Mouse (Mus musculus) CH12.LX (cell line): Measurements from ENCODE around the gene Thsd4. TPM values are rescaled to one million over a fixed set of nuclear protein-coding genes. Genes with fewer than 3 reads are reported as not detected.

Experiments used
- DNase-seq: peaks from one replicate; pipeline ENCODE4 v3.0.0-alpha.2; 2013; ENCODE audit errors: extremely low read depth
- H3K27ac ChIP-seq: 2 replicates; pipeline ENCODE4 v1.5.1; 2012; ENCODE audit warnings: low read depth, mild to moderate bottlenecking, control low read depth, moderate library complexity; ENCODE audit not compliant: insufficient read depth
- H3K27me3 ChIP-seq: replicated peaks from 2 replicates; pipeline ENCODE3; 2012; ENCODE audit warnings: inconsistent platforms
- H3K36me3 ChIP-seq, 2 experiments: replicated peaks in 1 of 2; 2 replicates each; pipeline versions ENCODE3 to v1.6.1; 2012; ENCODE audit warnings: inconsistent platforms in 1 of 2, low read length in 1 of 2, mild to moderate bottlenecking in 1 of 2, mixed read lengths in 1 of 2, moderate library complexity in 1 of 2; ENCODE audit not compliant: control insufficient read depth in 1 of 2, insufficient read depth in 1 of 2
- H3K4me1 ChIP-seq, 2 experiments: 2 replicates each; pipeline ENCODE4 v1.6.1; 2012; ENCODE audit warnings: inconsistent platforms in 1 of 2, moderate library complexity in 1 of 2; ENCODE audit not compliant: insufficient read depth in 2 of 2, control insufficient read depth in 1 of 2
- H3K4me2 ChIP-seq: 2 replicates; pipeline ENCODE4 v1.6.1; 2012; ENCODE audit warnings: low read depth, mild to moderate bottlenecking, control low read depth; ENCODE audit not compliant: poor library complexity, insufficient read depth, severe bottlenecking
- H3K4me3 ChIP-seq, 3 experiments: fragments of 150-350 bp in 1 of 3; sonication (generic) in 1 of 3; replicated peaks in 1 of 3; 2 replicates each; pipeline versions ENCODE3 to v1.5.1; 2011 to 2012; ENCODE audit warnings: low read depth in 2 of 3, low read length in 2 of 3, mild to moderate bottlenecking in 2 of 3, moderate library complexity in 2 of 3, control low read depth in 1 of 3, improper control_type of control experiment in 1 of 3, inconsistent platforms in 1 of 3, mixed read lengths in 1 of 3; ENCODE audit not compliant: poor library complexity in 1 of 3
- H3K79me2 ChIP-seq: replicated peaks from 2 replicates; pipeline ENCODE4 v1.6.1; 2012; ENCODE audit warnings: mild to moderate bottlenecking, moderate library complexity; ENCODE audit not compliant: control insufficient read depth, poor library complexity, insufficient read depth, severe bottlenecking; ENCODE audit errors: extremely low read depth
- H3K9ac ChIP-seq: 2 replicates; pipeline ENCODE4 v1.6.1; 2012; ENCODE audit warnings: low read depth, mild to moderate bottlenecking, control low read depth, moderate library complexity; ENCODE audit not compliant: insufficient read depth
- H3K9me3 ChIP-seq: replicated peaks from 2 replicates; pipeline ENCODE3; 2012; ENCODE audit warnings: low read length, inconsistent platforms, mixed read lengths
- BHLHE40 ChIP-seq: IDR thresholded peaks from 2 replicates; pipeline ENCODE4 v1.6.1; 2011; ENCODE audit warnings: mild to moderate bottlenecking, low read depth, low read length, improper control_type of control experiment
- CHD2 ChIP-seq: IDR thresholded peaks from 2 replicates; pipeline ENCODE4 v1.6.1; 2011; ENCODE audit warnings: low read length, improper control_type of control experiment
- ELF1 ChIP-seq: IDR thresholded peaks from 2 replicates; pipeline ENCODE4 v1.6.1; 2014; ENCODE audit warnings: low read depth, mild to moderate bottlenecking, inconsistent platforms, low read length, improper control_type of control experiment
- EP300 ChIP-seq: IDR thresholded peaks from 2 replicates; pipeline ENCODE4 v1.6.1; 2011; ENCODE audit warnings: low read length, improper control_type of control experiment
- IRF4 ChIP-seq: IDR thresholded peaks from 2 replicates; pipeline ENCODE4 v1.6.1; 2014; ENCODE audit warnings: low read depth, mild to moderate bottlenecking, inconsistent platforms, low read length, improper control_type of control experiment
- JUN ChIP-seq: IDR thresholded peaks from 2 replicates; pipeline ENCODE4 v1.6.1; 2011; ENCODE audit warnings: low read depth, mild to moderate bottlenecking, low read length, improper control_type of control experiment, moderate library complexity; ENCODE audit not compliant: insufficient read depth
- JUND ChIP-seq: conservative IDR thresholded peaks from 2 replicates; pipeline ENCODE4 v1.6.1; 2011; ENCODE audit warnings: low read depth, low read length, improper control_type of control experiment
- KAT2A ChIP-seq: IDR thresholded peaks from 2 replicates; pipeline ENCODE4 v1.6.1; 2012; ENCODE audit warnings: low read length, improper control_type of control experiment, inconsistent platforms; ENCODE audit not compliant: insufficient replicate concordance
- MAFK ChIP-seq: IDR thresholded peaks from 2 replicates; pipeline ENCODE4 v1.6.1; 2011; ENCODE audit warnings: low read length, improper control_type of control experiment; ENCODE audit not compliant: insufficient replicate concordance
- MAX ChIP-seq: IDR thresholded peaks from 2 replicates; pipeline ENCODE4 v1.6.1; 2011; ENCODE audit warnings: low read length, improper control_type of control experiment
- MAZ ChIP-seq: IDR thresholded peaks from 2 replicates; pipeline ENCODE4 v1.6.1; 2012; ENCODE audit warnings: low read depth, mild to moderate bottlenecking, inconsistent platforms, low read length, improper control_type of control experiment, moderate library complexity
- MXI1 ChIP-seq: IDR thresholded peaks from 2 replicates; pipeline ENCODE4 v1.6.1; 2011; ENCODE audit warnings: mild to moderate bottlenecking, low read depth, low read length, improper control_type of control experiment
- MYC ChIP-seq: IDR thresholded peaks from 2 replicates; pipeline ENCODE4 v1.6.1; 2011; ENCODE audit warnings: low read depth, mild to moderate bottlenecking, improper control_type of control experiment, low read length
- PAX5 ChIP-seq: IDR thresholded peaks from 2 replicates; pipeline ENCODE4 v1.6.1; 2012; ENCODE audit warnings: low read length, inconsistent platforms, mixed read lengths
- POLR2AphosphoS2 ChIP-seq: IDR thresholded peaks from 2 replicates; pipeline ENCODE4 v1.6.1; 2011; ENCODE audit warnings: low read depth, low read length, improper control_type of control experiment
- RAD21 ChIP-seq: IDR thresholded peaks from 2 replicates; pipeline ENCODE4 v1.6.1; 2011; ENCODE audit warnings: low read depth, mild to moderate bottlenecking, low read length, improper control_type of control experiment, moderate library complexity
- RCOR1 ChIP-seq: conservative IDR thresholded peaks from 2 replicates; pipeline ENCODE4 v1.6.1; 2012; ENCODE audit warnings: low read depth, mild to moderate bottlenecking, inconsistent platforms, low read length, improper control_type of control experiment
- SIN3A ChIP-seq: IDR thresholded peaks from 2 replicates; pipeline ENCODE4 v1.6.1; 2012; ENCODE audit warnings: low read length, improper control_type of control experiment, inconsistent platforms
- TCF12 ChIP-seq: IDR thresholded peaks from 2 replicates; pipeline ENCODE4 v1.6.1; 2014; ENCODE audit warnings: low read depth, mild to moderate bottlenecking, inconsistent platforms, low read length, improper control_type of control experiment
- USF1 ChIP-seq: IDR thresholded peaks from 2 replicates; pipeline ENCODE4 v1.6.1; 2014; ENCODE audit warnings: low read depth, mild to moderate bottlenecking, inconsistent platforms, low read length, improper control_type of control experiment
- USF2 ChIP-seq: conservative IDR thresholded peaks from 2 replicates; pipeline ENCODE4 v1.6.1; 2011; ENCODE audit warnings: low read depth, low read length, improper control_type of control experiment
- ZC3H11A ChIP-seq: IDR thresholded peaks from 2 replicates; pipeline ENCODE4 v1.6.1; 2012; ENCODE audit warnings: low read depth, mild to moderate bottlenecking, inconsistent platforms, low read length, improper control_type of control experiment
- ZMIZ1 ChIP-seq: IDR thresholded peaks from 2 replicates; pipeline ENCODE4 v1.6.1; 2012; ENCODE audit warnings: low read depth, mild to moderate bottlenecking, inconsistent platforms, low read length, improper control_type of control experiment
- dilution Hi-C: fragments of 300-500 bp; cut with MboI; formaldehyde crosslinking; loops from 2 replicates; pipeline ENCODE4 v1.14.3; 2020; ENCODE audit warnings: low sequenced_read_pairs; ENCODE audit not compliant: extremely low pct_unique_long_range_greater_than_20kb, extremely low pct_ligation_motif_present
- in situ Hi-C: fragments of 300-500 bp; cut with MboI; formaldehyde crosslinking; loops from 3 replicates; pipeline ENCODE4 v1.14.3; 2019; ENCODE audit warnings: low sequenced_read_pairs, low pct_ligation_motif_present, low pct_unique_long_range_greater_than_20kb, mixed read lengths
- polyA plus RNA-seq: library from polyadenylated mRNA; unstranded; fragments of >175 nt; gene quantifications from 2 replicates; pipeline ENCODE4 v1.2.1, GENCODE M21; 2012; ENCODE audit warnings: low read depth; ENCODE audit not compliant: insufficient read length
- total RNA-seq, 2 experiments: library from RNA; depleted of rRNA; stranded (reverse); fragments of 300-350 nt in 1 of 2; fragments of >200 nt in 1 of 2; gene quantifications; 2 replicates each; pipeline ENCODE4 v1.2.3; 2012 to 2014

Thsd4 gene
- total and polyA plus RNA-seq, 3 experiments, result not detected

DNA sequence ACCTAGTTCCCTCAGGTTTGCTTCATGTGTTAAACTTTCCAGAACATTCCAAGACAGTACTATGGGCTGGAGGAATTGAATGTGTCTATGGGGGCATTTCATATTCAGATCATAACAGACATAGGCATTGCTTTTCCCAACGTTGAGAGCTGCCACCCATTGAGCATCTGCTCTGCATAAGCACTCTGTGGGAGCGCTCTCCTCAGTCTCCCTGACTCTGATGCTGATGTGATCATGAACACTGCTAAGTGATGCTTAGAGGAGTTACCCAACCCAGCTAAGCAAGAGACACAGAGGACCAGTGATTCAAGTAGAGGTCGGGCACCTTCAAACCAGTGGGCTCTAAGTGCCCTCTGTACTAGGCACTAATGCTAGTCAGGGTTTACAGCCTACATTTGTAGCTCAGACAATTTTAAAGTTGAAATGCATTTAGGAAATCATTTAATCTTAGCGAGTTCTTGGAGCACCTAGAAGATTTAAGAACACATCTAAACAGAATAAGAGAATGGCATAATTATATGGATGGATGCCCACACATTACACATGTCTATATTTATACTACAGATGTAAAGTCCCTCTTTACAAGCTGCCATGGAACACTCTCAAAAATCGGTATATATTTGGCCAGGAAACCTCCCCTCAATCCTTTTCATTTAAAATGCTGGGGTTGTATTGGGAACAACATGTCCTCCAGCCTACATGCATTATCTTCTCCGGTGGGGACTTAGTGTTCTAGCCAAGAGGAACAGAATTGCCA lies 392.4 kb downstream of the Thsd4 start:
- H3K9me3 ChIP-seq, result no peaks in the 10 kb centered on the region
- in situ Hi-C loops, result no loop called here
- DNase-seq, result no peak
- no peaks in the 10 kb centered on the region for H3K4me1 ChIP-seq
- H3K36me3 ChIP-seq, result no peaks in the 10 kb centered on the region
- dilution Hi-C loops, result no loop called here
- no peaks in the 10 kb centered on the region for H3K27me3 ChIP-seq
- no peak overlapping the region for H3K4me2 ChIP-seq
- H3K9ac ChIP-seq, result no peak overlapping the region
- no peak overlapping the region for H3K27ac ChIP-seq
- H3K79me2 ChIP-seq, result no peaks in the 10 kb centered on the region
- H3K4me3 ChIP-seq, result no peak overlapping the region
- TF ChIP-seq CHD2, result no peak
- TF ChIP-seq MAX, result no peak
- no peak for TF ChIP-seq ZC3H11A
- no peak for TF ChIP-seq MXI1
- TF ChIP-seq MAZ, result no peak
- no peak for TF ChIP-seq EP300
- no peak for TF ChIP-seq TCF12
- no peak for TF ChIP-seq KAT2A
- TF ChIP-seq IRF4, result no peak
- TF ChIP-seq JUN, result no peak
- TF ChIP-seq POLR2AphosphoS2, result no peak
- TF ChIP-seq ELF1, result no peak
- TF ChIP-seq SIN3A, result no peak
- TF ChIP-seq PAX5, result no peak
- TF ChIP-seq MYC, result no peak
- no peak for TF ChIP-seq JUND

DNA sequence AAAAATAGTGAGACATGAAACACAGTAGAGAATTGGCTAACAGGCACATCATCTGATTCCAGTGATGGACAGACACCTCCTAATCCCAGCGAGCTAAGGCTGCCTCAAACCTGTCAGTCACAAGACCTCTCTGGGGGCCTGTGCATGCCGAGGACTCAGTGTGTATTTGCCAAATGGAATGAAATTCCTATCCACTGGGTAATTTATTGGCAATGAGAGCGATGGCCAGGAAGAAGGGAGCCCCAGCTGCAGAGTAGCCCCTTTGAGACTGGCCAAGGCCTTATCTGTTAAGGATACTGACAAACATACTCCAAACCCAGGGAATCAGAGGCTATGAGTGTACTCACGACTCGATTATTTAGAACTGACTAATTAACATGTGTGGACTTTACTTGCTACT lies 394.9 kb downstream of the Thsd4 start:
- H3K27ac ChIP-seq, result no peak overlapping the region
- in situ Hi-C loops, result no loop called here

More for the DNA sequence above, 394.9 kb downstream of the Thsd4 start:
- Histone ChIP-seq H3K79me2 (no peaks in the 10 kb centered on the region), H3K27me3 (no peaks in the 10 kb centered on the region), H3K36me3 (no peaks in the 10 kb centered on the region), H3K4me1 (no peaks in the 10 kb centered on the region), H3K9me3 (no peaks in the 10 kb centered on the region), H3K4me2 (no peak overlapping the region), H3K9ac (no peak overlapping the region), H3K4me3 (no peak overlapping the region)
- dilution Hi-C loops, result no loop called here
- no peak for DNase-seq
- no peak for TF ChIP-seq ZMIZ1
- TF ChIP-seq RCOR1, result no peak
- no peak for TF ChIP-seq KAT2A
- TF ChIP-seq SIN3A, result no peak
- no peak for TF ChIP-seq USF1
- no peak for TF ChIP-seq USF2
- no peak for TF ChIP-seq BHLHE40
- no peak for TF ChIP-seq MXI1
- TF ChIP-seq JUND, result no peak
- TF ChIP-seq MAFK, result no peak
- TF ChIP-seq RAD21, result no peak
- TF ChIP-seq, all 38 proteins: peak for 0
